Mouse (Mus musculus): ENCODE results near the gene Pam16. TPM values are rescaled to one million over a fixed set of nuclear protein-coding genes. Genes with fewer than 3 reads are reported as not detected.

Gene Pam16
- polyA plus RNA-seq, 1 experiment from 2014 or later = 59.7 TPM

GRCm38 (mm10) chr16:4602766-4603452 lies 21.9 kb downstream of the Pam16 start:
- Histone ChIP-seq H3K4me2 (ENCODE audit: low read depth, low read length) (no peak overlapping the region), H3K27me3 (ENCODE audit: insufficient read depth, low read length) (no peaks in the 10 kb centered on the region), H3K9me3 (ENCODE audit: low read length) (no peaks in the 10 kb centered on the region), H3K27ac (ENCODE audit: low read depth) (no peak overlapping the region), H3K36me3 (replicated peaks; ENCODE audit: insufficient read depth, low read length) (no peaks in the 10 kb centered on the region), H3K4me3 (ENCODE audit: low read depth, low read length) (no peak overlapping the region), H3K9ac (replicated peaks) (no peak overlapping the region; the same call in 1 of the 2 replicates), H3K4me1 (ENCODE audit: insufficient read depth) (peaks cover 36% of the 10 kb centered on the region)
- TF ChIP-seq EP300 (IDR thresholded peaks at IDR 0.05; ENCODE audit: low read depth) = no peak
- TF ChIP-seq CTCF (IDR thresholded peaks at IDR 0.05; ENCODE audit: low read depth) = no peak
- DNase-seq (no peak), ATAC-seq (no peak)
- WGBS (ENCODE audit: insufficient replicate concordance) = 51% methylated on average over 7 of the region's 7 CpGs

GRCm38 (mm10) chr16:4602189-4602588 lies 22.6 kb downstream of the Pam16 start:
- Histone ChIP-seq H3K4me1 (ENCODE audit: insufficient read depth) (peaks cover 34% of the 10 kb centered on the region), H3K9me3 (ENCODE audit: low read length) (no peaks in the 10 kb centered on the region), H3K36me3 (replicated peaks; ENCODE audit: insufficient read depth, low read length) (no peaks in the 10 kb centered on the region), H3K27me3 (ENCODE audit: insufficient read depth, low read length) (no peaks in the 10 kb centered on the region), H3K9ac (replicated peaks) (no peak overlapping the region), H3K4me2 (ENCODE audit: low read depth, low read length) (no peak overlapping the region), H3K27ac (ENCODE audit: low read depth) (no peak overlapping the region), H3K4me3 (ENCODE audit: low read depth, low read length) (no peak overlapping the region)
- ATAC-seq = peak; percentile 65
- DNase-seq = no peak
- WGBS (ENCODE audit: insufficient replicate concordance) = 46% methylated on average over 3 of the region's 3 CpGs
- TF ChIP-seq CTCF (IDR thresholded peaks at IDR 0.05; ENCODE audit: low read depth) (no peak), EP300 (IDR thresholded peaks at IDR 0.05; ENCODE audit: low read depth) (no peak)

GRCm38 (mm10) chr16:4600701-4601310 lies 24.0 kb downstream of the Pam16 start:
- Histone ChIP-seq H3K4me3 (ENCODE audit: low read depth, low read length) (no peak overlapping the region), H3K4me2 (ENCODE audit: low read depth, low read length) (no peak overlapping the region), H3K27me3 (ENCODE audit: insufficient read depth, low read length) (0 out of 2 replicates have a peak, but pooled peaks cover under 1% of the 10 kb centered on the region), H3K36me3 (replicated peaks; ENCODE audit: insufficient read depth, low read length) (no peaks in the 10 kb centered on the region), H3K9me3 (ENCODE audit: low read length) (no peaks in the 10 kb centered on the region), H3K4me1 (ENCODE audit: insufficient read depth) (peaks cover 21% of the 10 kb centered on the region), H3K9ac (replicated peaks) (no peak overlapping the region), H3K27ac (ENCODE audit: low read depth) (no peak overlapping the region)
- TF ChIP-seq EP300 (IDR thresholded peaks at IDR 0.05; ENCODE audit: low read depth) = no peak
- no peak for TF ChIP-seq CTCF (IDR thresholded peaks at IDR 0.05; ENCODE audit: low read depth)
- 68% methylated on average over 9 of the region's 9 CpGs for WGBS (ENCODE audit: insufficient replicate concordance)
- DNase-seq (no peak), ATAC-seq (no peak)

- 59% methylated on average over 3 of the region's 3 CpGs for WGBS (ENCODE audit: insufficient replicate concordance)
- peaks cover 24% of the 10 kb centered on the region for H3K4me1 ChIP-seq (ENCODE audit: insufficient read depth)
Measured at GRCm38 (mm10) chr16:4599616-4600015, 25.2 kb downstream of the Pam16 start.

GRCm38 (mm10) chr16:4598891-4599543 lies 25.8 kb downstream of the Pam16 start:
- Histone ChIP-seq H3K27ac (ENCODE audit: low read depth) (no peak overlapping the region), H3K9me3 (ENCODE audit: low read length) (no peaks in the 10 kb centered on the region), H3K4me3 (ENCODE audit: low read depth, low read length) (no peak overlapping the region), H3K4me1 (ENCODE audit: insufficient read depth) (peaks cover 21% of the 10 kb centered on the region), H3K36me3 (replicated peaks; ENCODE audit: insufficient read depth, low read length) (no peaks in the 10 kb centered on the region), H3K9ac (replicated peaks) (no peak overlapping the region), H3K27me3 (ENCODE audit: insufficient read depth, low read length) (peaks cover 15% of the 10 kb centered on the region), H3K4me2 (ENCODE audit: low read depth, low read length) (no peak overlapping the region)
- 41% methylated on average over 6 of the region's 6 CpGs for WGBS (ENCODE audit: insufficient replicate concordance)
- ATAC-seq (no peak), DNase-seq (no peak)
- TF ChIP-seq EP300 (IDR thresholded peaks at IDR 0.05; ENCODE audit: low read depth) (no peak), CTCF (IDR thresholded peaks at IDR 0.05; ENCODE audit: low read depth) (no peak)

More at GRCm38 (mm10) chr16:4599616-4600015, 25.2 kb downstream of the Pam16 start:
- Histone ChIP-seq H3K27ac (ENCODE audit: low read depth) (no peak overlapping the region), H3K36me3 (replicated peaks; ENCODE audit: insufficient read depth, low read length) (no peaks in the 10 kb centered on the region), H3K27me3 (ENCODE audit: insufficient read depth, low read length) (peaks cover 10% of the 10 kb centered on the region), H3K4me2 (ENCODE audit: low read depth, low read length) (no peak overlapping the region), H3K9me3 (ENCODE audit: low read length) (no peaks in the 10 kb centered on the region), H3K4me3 (ENCODE audit: low read depth, low read length) (no peak overlapping the region), H3K9ac (replicated peaks) (no peak overlapping the region)
- ATAC-seq (no peak), DNase-seq (no peak)
- no peak for TF ChIP-seq EP300 (IDR thresholded peaks at IDR 0.05; ENCODE audit: low read depth)
- TF ChIP-seq CTCF (IDR thresholded peaks at IDR 0.05; ENCODE audit: low read depth) = no peak

GRCm38 (mm10) chr16:4598041-4598440 lies 26.7 kb downstream of the Pam16 start:
- Histone ChIP-seq H3K27me3 (ENCODE audit: insufficient read depth, low read length) (peaks cover 24% of the 10 kb centered on the region), H3K9ac (replicated peaks) (no peak overlapping the region), H3K27ac (ENCODE audit: low read depth) (no peak overlapping the region), H3K9me3 (ENCODE audit: low read length) (no peaks in the 10 kb centered on the region), H3K4me3 (ENCODE audit: low read depth, low read length) (no peak overlapping the region), H3K4me2 (ENCODE audit: low read depth, low read length) (no peak overlapping the region), H3K4me1 (ENCODE audit: insufficient read depth) (peaks cover 19% of the 10 kb centered on the region), H3K36me3 (replicated peaks; ENCODE audit: insufficient read depth, low read length) (no peaks in the 10 kb centered on the region)
- 79% methylated on average over 5 of the region's 5 CpGs for WGBS (ENCODE audit: insufficient replicate concordance)
- DNase-seq (no peak), ATAC-seq (no peak)
- no peak for TF ChIP-seq CTCF (IDR thresholded peaks at IDR 0.05; ENCODE audit: low read depth)
- TF ChIP-seq EP300 (IDR thresholded peaks at IDR 0.05; ENCODE audit: low read depth) = no peak

Data from liver, postnatal 0 days (tissue).